Mouse (Mus musculus) ES-Bruce4 (cell line): ENCODE data around the gene Pld5.

Source experiments
- CTCF ChIP-seq: IDR thresholded peaks from one replicate; pipeline ENCODE4 v1.8.1; 2011; ENCODE audit warnings: low read depth, low read length
- EP300 ChIP-seq: IDR thresholded peaks from 2 replicates; pipeline ENCODE4 v1.6.1; 2011; ENCODE audit warnings: low read depth, low read length; ENCODE audit not compliant: insufficient read depth
- POLR2A ChIP-seq: IDR thresholded peaks from one replicate; pipeline ENCODE4 v1.8.1; 2011; ENCODE audit warnings: low read length; ENCODE audit not compliant: insufficient read depth

- TF ChIP-seq CTCF (no peak), EP300 (no peak), POLR2A (no peak)
These were observed 221.5 kb downstream of the Pld5 start for GRCm38 (mm10) chr1:176053653-176054052.
